Mouse (Mus musculus) lung, adult 2 months (tissue): ENCODE results near the gene Zp1.

Experiments
- CTCF ChIP-seq: fragments of 200-500 bp; IDR thresholded peaks from 2 replicates; pipeline ENCODE4 v1.5.1; 2011; ENCODE audit warnings: mild to moderate bottlenecking, low read length, control low read depth; ENCODE audit not compliant: insufficient read depth
- POLR2A ChIP-seq: fragments of 200-500 bp; IDR thresholded peaks from 2 replicates; pipeline ENCODE4 v1.6.1; 2011; ENCODE audit warnings: low read depth, mild to moderate bottlenecking, control low read depth, low read length, borderline replicate concordance; ENCODE audit errors: extremely low read depth

DNA sequence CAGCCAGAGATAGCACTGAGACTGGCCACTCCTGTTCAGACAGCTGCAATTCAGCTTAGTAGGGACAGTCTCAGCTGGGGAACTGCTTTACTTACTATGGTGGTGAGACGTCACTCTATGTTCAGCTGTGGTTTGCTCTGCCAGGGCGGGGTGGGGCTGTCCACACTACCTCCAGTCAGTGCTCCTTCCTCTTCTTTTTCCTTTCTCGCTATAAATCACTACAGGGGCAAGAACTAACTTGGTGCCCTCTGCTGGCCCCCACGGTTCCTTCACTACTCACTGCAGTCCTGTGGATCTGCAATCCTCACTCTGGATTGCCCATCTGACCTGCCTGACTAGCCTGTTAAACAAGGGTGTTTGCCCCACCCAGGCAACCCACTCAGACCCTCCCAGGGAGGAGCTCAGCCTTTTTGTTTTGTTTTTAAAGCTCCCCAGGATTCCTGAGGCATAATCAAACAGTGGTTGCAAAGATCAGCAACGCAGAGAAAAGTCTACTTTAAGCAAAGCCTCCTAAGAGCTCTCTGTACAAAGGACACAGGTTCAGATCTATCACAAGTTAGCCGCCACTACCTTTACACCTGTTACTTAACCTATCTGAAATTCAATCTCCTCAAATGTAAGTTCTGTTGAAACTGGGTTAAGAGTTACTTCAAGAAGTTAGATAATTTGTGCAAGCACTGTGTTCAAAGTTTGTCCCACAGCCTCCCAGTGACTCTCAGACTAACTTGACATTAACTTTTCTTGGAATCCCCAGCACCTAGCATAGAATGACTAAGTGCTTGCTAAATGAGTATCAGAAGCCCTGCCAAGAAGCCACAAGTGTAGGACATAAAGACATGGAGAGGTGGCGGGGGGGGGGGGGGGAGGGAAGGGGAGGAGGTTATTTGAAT, 40.1 kb downstream of the Zp1 start:
- no peak for TF ChIP-seq POLR2A
- peak; percentile 39 for TF ChIP-seq CTCF
